Mouse (Mus musculus) hindbrain, embryonic 10.5 days (tissue): ENCODE measurements around the gene Tcf15. TPM values are rescaled to one million over a fixed set of nuclear protein-coding genes. Genes with fewer than 3 reads are reported as not detected.
A peak's percentile ranks its signal among the peaks of the same experiment; 100 is the strongest.

Source experiments
- DNase-seq: peaks from one replicate; pipeline ENCODE4 v3.0.0-alpha.2; 2017; ENCODE audit warnings: low spot score
- H3K27ac ChIP-seq: fragments of 300-500 bp; sonication (generic); 2 replicates; pipeline ENCODE4 v1.5.1; 2016; ENCODE audit warnings: mild to moderate bottlenecking, moderate library complexity
- H3K27me3 ChIP-seq: fragments of 300-500 bp; sonication (generic); 2 replicates; pipeline ENCODE4 v1.6.1; 2016; ENCODE audit warnings: mild to moderate bottlenecking; ENCODE audit not compliant: poor library complexity, insufficient read depth, severe bottlenecking
- H3K36me3 ChIP-seq: fragments of 300-500 bp; sonication (generic); 2 replicates; pipeline ENCODE4 v1.6.1; 2016; ENCODE audit warnings: mild to moderate bottlenecking, moderate library complexity
- H3K4me1 ChIP-seq: fragments of 300-500 bp; sonication (generic); replicated peaks from 2 replicates; pipeline ENCODE4 v1.6.1; 2016; ENCODE audit warnings: mild to moderate bottlenecking
- H3K4me3 ChIP-seq: fragments of 300-500 bp; sonication (generic); 2 replicates; pipeline ENCODE4 v1.5.1; 2016; ENCODE audit warnings: mild to moderate bottlenecking, moderate library complexity
- H3K9me3 ChIP-seq: fragments of 300-500 bp; sonication (generic); 2 replicates; pipeline ENCODE4 v1.6.1; 2016; ENCODE audit warnings: mild to moderate bottlenecking, moderate library complexity
- WGBS: fragments of 180-500 bp; shearing (Covaris S2); methylation state at CpG from one replicate; pipeline ENCODE4 v1.1.7; 2016; 5-methylcytosine and 5-hydroxymethylcytosine counted together
- polyA plus RNA-seq: library from polyadenylated mRNA; unstranded; fragments of >200 nt; fragmentation: Nextera tagmentation; extraction: Ambion mirVana; gene quantifications from 2 replicates; pipeline ENCODE4 v1.2.1, GENCODE M21; 2016

The Tcf15 gene
- polyA plus RNA-seq, 1 experiment from 2014 or later = 7.6 TPM

DNA sequence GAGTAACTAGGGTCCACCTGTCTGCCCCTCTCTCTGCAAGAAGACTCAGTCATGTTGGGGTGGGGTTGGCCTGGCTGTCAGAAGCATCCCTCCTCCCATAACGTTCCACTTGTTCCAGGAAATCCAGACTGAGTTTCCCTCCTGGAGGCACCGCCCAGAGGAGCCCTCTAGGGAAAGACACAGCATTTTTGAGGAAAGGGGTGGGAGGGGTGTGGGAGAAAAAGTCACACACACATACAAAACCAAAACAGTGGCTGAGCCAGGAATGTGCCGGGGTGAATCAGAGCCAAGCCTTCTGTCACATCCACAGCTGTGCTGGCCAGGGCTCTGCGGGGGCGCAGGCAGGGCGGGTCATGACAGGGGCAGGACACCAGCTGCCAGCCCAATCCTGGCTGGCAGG is 37.0 kb downstream of the Tcf15 start:
- WGBS = 66% methylated on average over 6 of the region's 6 CpGs
- Histone ChIP-seq H3K27me3 (peaks cover 24% of the 10 kb centered on the region), H3K4me1 (peaks cover 20% of the 10 kb centered on the region), H3K9me3 (no peaks in the 10 kb centered on the region), H3K27ac (no peak overlapping the region), H3K4me3 (no peak overlapping the region), H3K36me3 (no peaks in the 10 kb centered on the region)
- DNase-seq = no peak

DNA sequence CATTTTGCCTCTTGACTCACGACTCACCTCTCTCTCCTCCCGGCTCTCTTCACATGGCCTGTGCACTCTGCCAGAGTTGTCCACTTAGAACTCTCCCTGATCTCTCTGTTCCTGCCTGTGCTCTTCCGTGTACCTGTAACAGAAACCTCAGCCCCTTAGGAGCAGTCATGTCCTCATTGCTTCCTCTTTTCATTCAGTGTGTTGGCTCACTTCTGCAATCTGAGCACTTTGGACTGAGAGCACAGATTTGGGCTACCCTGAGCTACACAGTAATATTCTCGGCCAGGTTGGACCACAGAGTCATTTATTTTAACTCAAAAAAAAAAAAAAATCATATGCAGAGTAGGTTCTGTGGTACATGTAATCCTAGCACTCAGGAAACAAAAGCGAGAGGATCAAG is 43.8 kb downstream of the Tcf15 start:
- H3K9me3 ChIP-seq = no peaks in the 10 kb centered on the region
- H3K36me3 ChIP-seq = no peaks in the 10 kb centered on the region
- no peak for DNase-seq
- peaks cover 5% of the 10 kb centered on the region; the same call in 1 of the 2 replicates for H3K27me3 ChIP-seq
- WGBS = 84% methylated on average over 5 of the region's 5 CpGs
- peaks cover 15% of the 10 kb centered on the region for H3K4me1 ChIP-seq
- no peak overlapping the region for H3K4me3 ChIP-seq
- H3K27ac ChIP-seq = no peak overlapping the region

DNA sequence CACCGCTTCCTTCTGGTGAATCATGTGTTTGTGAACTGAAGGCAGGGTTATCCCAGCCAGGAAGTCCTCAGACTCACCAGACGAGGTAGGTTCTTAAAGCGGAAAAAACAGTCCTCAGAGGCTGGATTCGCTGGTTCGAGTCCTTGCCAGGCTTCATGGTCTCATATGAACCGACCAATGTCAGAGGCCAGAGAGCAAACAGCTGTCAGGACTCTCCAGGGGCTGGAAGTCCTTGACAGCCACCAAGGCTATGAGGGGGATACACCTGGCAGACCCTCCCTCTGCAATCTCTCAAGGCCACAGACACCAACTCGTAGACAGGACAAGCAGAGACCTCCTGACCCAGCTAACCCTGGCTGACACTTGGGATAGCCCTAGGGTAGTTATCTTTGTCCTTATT is 45.9 kb downstream of the Tcf15 start:
- WGBS = 63% methylated on average over 7 of the region's 7 CpGs
- no peak for DNase-seq

DNA sequence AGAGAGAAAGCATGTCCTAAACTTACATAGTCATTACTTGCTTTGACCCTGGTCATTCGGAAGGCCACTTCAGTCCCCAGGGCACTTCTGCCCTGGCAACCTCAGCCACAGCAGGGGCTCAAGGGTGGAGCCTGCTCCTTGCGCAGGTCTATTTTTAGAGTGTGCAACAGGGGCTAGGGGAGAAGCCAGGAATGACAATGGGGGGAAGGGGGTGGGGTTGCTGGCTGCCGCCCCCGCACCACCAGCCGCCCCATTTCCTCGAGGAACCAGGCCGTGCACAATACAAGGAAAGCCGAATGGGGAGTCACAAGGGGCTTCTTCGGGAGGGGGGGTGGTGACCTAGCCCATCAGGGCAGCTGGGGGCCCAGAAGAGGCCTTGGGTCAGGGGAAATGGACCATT is 46.3 kb downstream of the Tcf15 start:
- WGBS = 50% methylated on average over 9 of the region's 9 CpGs
- H3K36me3 ChIP-seq = no peaks in the 10 kb centered on the region
- no peak for DNase-seq
- no peaks in the 10 kb centered on the region for H3K9me3 ChIP-seq
- peaks cover 5% of the 10 kb centered on the region; the same call in 1 of the 2 replicates for H3K27me3 ChIP-seq
- H3K27ac ChIP-seq = no peak overlapping the region
- no peak overlapping the region for H3K4me3 ChIP-seq
- peaks cover 15% of the 10 kb centered on the region for H3K4me1 ChIP-seq

More for the DNA sequence above, 45.9 kb downstream of the Tcf15 start:
- peaks cover 15% of the 10 kb centered on the region for H3K4me1 ChIP-seq
- H3K36me3 ChIP-seq = no peaks in the 10 kb centered on the region
- H3K27ac ChIP-seq = no peak overlapping the region
- no peaks in the 10 kb centered on the region for H3K9me3 ChIP-seq
- peaks cover 5% of the 10 kb centered on the region; the same call in 1 of the 2 replicates for H3K27me3 ChIP-seq
- no peak overlapping the region for H3K4me3 ChIP-seq

DNA sequence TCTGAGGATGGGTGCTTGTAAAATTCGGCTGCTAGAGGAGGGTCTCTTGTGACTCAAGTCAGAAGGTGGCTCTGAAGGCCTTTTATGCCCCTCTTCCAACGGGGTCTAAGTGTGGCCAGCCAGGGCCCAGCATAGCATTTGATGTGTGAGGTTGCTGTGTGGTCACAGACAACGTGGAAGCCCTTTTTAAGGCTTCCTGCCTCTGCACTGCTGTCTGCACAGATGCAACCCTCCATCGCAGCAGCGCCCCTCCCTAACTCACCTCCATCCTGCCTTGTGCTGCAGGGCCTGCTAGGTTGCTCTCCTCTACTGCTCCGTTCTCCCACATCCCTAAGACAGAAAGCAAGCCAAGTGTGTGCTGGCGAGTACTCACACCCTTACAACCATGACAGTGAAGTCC is 46.8 kb downstream of the Tcf15 start:
- peaks cover 15% of the 10 kb centered on the region for H3K4me1 ChIP-seq
- DNase-seq = no peak
- no peaks in the 10 kb centered on the region for H3K9me3 ChIP-seq
- no peaks in the 10 kb centered on the region for H3K36me3 ChIP-seq
- peaks cover 5% of the 10 kb centered on the region; the same call in 1 of the 2 replicates for H3K27me3 ChIP-seq
- H3K27ac ChIP-seq = 0 out of 2 replicates have a peak overlapping the region, but pooled peaks have one; percentile 12
- H3K4me3 ChIP-seq = no peak overlapping the region
- 72% methylated on average over 7 of the region's 7 CpGs for WGBS

DNA sequence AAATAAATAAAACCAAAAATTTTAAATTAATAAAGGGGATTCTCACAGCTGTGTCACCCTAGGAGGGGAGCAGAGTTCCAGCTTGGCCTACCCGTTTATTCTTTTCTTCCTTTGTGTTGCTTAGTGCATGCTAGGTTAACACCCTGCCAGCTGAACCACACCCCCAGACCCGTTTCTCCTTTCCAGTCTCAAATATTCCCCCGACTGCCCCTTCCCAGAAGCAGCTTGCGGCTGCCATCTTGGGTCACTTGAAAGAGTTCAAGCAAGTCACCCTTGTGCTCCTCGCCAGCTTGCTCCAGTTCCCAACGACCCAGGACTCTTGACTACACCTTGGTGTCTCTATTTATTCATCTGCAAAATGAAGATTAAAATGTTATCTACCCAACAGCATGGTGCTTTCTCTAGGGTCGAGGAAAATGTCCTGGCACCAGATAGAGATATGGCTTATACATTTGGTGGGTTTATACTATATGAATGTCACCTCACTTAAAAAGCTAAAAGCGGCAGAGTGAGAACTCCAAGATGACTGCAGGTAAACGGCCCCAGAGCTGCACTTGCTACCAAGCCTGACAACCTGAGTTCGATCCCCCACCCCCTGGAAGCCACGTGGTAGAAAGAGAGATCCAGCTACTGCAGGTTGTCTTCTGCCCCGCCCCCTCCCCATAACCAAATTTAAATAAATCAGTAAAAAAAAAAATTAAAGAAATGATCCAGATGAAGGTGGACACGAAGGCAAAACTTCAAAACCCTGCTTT is 49.4 kb downstream of the Tcf15 start:
- peaks cover 8% of the 10 kb centered on the region; the same call in 1 of the 2 replicates for H3K27me3 ChIP-seq
- 75% methylated on average over 13 of the region's 13 CpGs for WGBS
- no peaks in the 10 kb centered on the region for H3K9me3 ChIP-seq
- DNase-seq = no peak
- H3K27ac ChIP-seq = no peak overlapping the region
- H3K4me1 ChIP-seq = peaks cover 20% of the 10 kb centered on the region
- no peaks in the 10 kb centered on the region for H3K36me3 ChIP-seq
- H3K4me3 ChIP-seq = no peak overlapping the region

DNA sequence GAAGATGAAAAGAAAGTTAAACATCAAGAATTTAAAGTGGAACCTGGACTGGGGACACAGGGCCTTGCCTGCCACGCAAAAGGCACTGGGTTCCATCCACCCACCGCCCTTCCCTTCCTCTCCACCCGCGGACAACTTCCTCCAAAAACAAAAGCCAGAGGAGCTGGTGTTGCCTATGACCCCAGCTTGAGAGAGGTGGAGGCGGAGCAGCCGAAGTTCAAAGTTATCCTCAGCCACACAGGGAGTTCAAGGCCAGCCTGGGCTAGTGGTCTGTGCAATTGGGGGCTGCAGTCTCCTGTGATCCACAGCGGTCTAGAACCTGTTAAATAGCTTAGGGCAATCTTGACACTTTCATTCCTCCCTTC is 50.0 kb downstream of the Tcf15 start:
- peaks cover 20% of the 10 kb centered on the region for H3K4me1 ChIP-seq
- no peak overlapping the region for H3K27ac ChIP-seq
- H3K36me3 ChIP-seq = no peaks in the 10 kb centered on the region
- peaks cover 8% of the 10 kb centered on the region; the same call in 1 of the 2 replicates for H3K27me3 ChIP-seq
- H3K4me3 ChIP-seq = no peak overlapping the region
- 72% methylated on average over 7 of the region's 7 CpGs for WGBS
- DNase-seq = no peak
- no peaks in the 10 kb centered on the region for H3K9me3 ChIP-seq

DNA sequence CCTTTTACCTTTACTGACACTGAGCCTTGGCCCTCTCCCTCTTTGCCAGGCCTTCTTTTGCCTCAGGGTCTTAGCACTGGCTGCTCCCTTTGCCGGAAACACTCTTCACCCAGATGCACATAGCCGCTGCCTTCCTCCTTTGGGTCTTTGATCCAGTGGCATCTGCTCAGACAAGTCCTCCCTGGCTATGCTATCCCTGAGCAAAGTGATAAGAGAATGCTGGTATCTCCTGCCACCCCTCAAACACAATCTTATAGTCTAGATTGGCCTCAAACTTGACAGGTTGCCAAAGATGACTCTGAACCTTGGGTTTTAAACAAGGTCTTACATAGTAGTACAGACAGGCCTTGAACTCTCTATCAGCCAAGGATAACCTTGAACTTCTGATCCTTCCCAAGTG is 51.2 kb downstream of the Tcf15 start:
- Histone ChIP-seq H3K4me3 (no peak overlapping the region), H3K27ac (no peak overlapping the region), H3K9me3 (no peaks in the 10 kb centered on the region), H3K4me1 (peaks cover 15% of the 10 kb centered on the region), H3K27me3 (peaks cover 8% of the 10 kb centered on the region; the same call in 1 of the 2 replicates), H3K36me3 (no peaks in the 10 kb centered on the region)
- 86% methylated on average over 2 of the region's 2 CpGs for WGBS
- no peak for DNase-seq

DNA sequence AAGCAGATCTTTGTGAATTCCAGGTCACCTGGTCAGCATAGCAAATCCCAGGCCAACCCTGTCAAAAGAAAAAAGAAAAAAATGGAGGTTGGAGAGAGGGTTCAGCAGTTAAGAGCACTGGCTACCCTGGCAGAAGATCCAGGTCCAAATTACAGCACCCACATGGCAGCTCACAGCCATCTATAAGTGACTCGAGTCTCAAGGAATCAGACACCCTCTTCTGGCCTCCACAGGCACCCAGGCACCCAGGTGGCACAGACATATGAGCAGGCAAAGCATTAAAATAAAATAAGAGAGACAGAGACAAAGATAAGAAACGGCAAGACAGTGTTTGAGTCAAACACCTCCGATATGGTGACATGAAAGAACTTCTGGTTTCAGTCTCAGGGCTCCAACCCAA is 53.5 kb downstream of the Tcf15 start:
- Histone ChIP-seq H3K9me3 (no peaks in the 10 kb centered on the region), H3K27me3 (0 out of 2 replicates have a peak, but pooled peaks cover 3% of the 10 kb centered on the region), H3K27ac (peak overlapping the region; percentile 53), H3K4me3 (no peak overlapping the region), H3K4me1 (peaks cover 5% of the 10 kb centered on the region; the same call in 1 of the 2 replicates), H3K36me3 (no peaks in the 10 kb centered on the region)
- DNase-seq = no peak
- WGBS = 45% methylated on average over 3 of the region's 3 CpGs

DNA sequence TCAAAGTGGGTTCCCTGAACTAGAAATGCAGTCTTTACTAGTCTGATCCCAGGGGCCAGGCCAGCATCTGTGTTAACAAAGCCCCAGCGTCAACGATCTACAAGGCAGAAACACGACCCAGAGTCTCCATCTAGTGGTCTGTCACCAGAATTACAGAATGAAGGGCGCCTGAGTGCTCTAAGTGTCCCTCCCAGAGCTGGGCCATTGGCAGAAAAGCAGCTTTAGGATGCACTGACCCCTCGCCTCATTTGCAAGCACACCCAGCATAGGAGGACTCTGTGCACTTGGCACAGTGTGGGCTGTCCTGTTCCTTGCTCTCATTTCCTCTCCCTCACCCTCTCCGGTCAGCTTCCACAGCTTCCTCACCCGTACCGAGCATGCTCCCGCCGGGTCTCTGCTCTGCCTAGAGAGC is 53.9 kb downstream of the Tcf15 start:
- H3K27ac ChIP-seq = peak overlapping the region; percentile 53; the same call in 1 of the 2 replicates
- peaks cover 5% of the 10 kb centered on the region; the same call in 1 of the 2 replicates for H3K4me1 ChIP-seq
- 0 out of 2 replicates have a peak, but pooled peaks cover 3% of the 10 kb centered on the region for H3K27me3 ChIP-seq
- H3K9me3 ChIP-seq = no peaks in the 10 kb centered on the region
- peak; percentile 78 for DNase-seq
- no peak overlapping the region for H3K4me3 ChIP-seq
- no peaks in the 10 kb centered on the region for H3K36me3 ChIP-seq
- 48% methylated on average over 10 of the region's 10 CpGs for WGBS

Other genes with a start within 250 kb of the Tcf15 start
- 0.22 and 0.31 TPM in 2 replicates for gene Angpt4, start 232.4 kb upstream of the Tcf15 start, polyA plus RNA-seq
- 99.4 and 149 TPM in 2 replicates for gene Fam110a, start 163.3 kb upstream of the Tcf15 start, polyA plus RNA-seq
- 0.90 and 1.3 TPM in 2 replicates for gene Slc52a3, start 147.1 kb upstream of the Tcf15 start, polyA plus RNA-seq
- gene Scrt2, start 62.0 kb upstream of the Tcf15 start, polyA plus RNA-seq = 5.5 and 19.0 TPM in 2 replicates
- gene Srxn1, start 38.0 kb upstream of the Tcf15 start, polyA plus RNA-seq = 15.6 and 18.7 TPM in 2 replicates
- gene Csnk2a1, start 83.3 kb downstream of the Tcf15 start, polyA plus RNA-seq = 83.7 and 91.3 TPM in 2 replicates
- 27.7 and 30.0 TPM in 2 replicates for gene Tbc1d20, start 150.3 kb downstream of the Tcf15 start, polyA plus RNA-seq
- gene Rbck1, start 189.1 kb downstream of the Tcf15 start, polyA plus RNA-seq = 91.4 and 93.2 TPM in 2 replicates
- 1.3 and 3.0 TPM in 2 replicates for gene Trib3, start 200.5 kb downstream of the Tcf15 start, polyA plus RNA-seq
- 1.4 and 5.1 TPM in 2 replicates for gene Nrsn2, start 233.1 kb downstream of the Tcf15 start, polyA plus RNA-seq